ENCODE assay signal across 23 mouse cellular contexts in the genomic region with DNA sequence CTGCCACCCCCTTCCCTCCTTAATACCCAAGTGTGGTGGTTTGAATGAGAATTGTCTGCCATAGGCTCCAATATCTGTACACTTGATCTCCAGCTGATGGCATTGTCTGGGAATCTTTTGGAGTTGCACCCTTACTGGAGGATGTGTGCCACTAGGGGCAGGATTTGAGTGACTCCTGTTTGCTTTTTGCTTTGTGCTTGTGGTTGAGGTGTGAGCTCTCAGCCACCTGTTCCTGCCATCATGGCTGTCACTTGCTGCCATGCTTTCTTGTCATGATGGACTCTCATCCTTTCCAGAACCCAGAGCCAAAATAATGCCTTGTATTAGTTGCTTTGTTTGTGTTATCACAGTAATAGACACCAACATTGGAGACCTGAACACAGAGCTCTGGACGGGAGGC. TPM values are rescaled to one million over a fixed set of nuclear protein-coding genes. Genes with fewer than 3 reads are reported as not detected.
DNase-seq lines count a peak whose midpoint lies in the region; ATAC-seq and TF ChIP-seq lines count a peak whose summit lies in the region.
"Had no signal": no experiment of that assay in that cellular context is flagged by ENCODE, and none has a peak within 500 bp of the region (broad histone marks: within the 10 kb centered on the region; RNA-seq: fewer than 3 reads in every experiment).

No protein-coding gene starts in this region.

- H3K36me3 ChIP-seq in kidney, postnatal 0 days (ENCODE audit: insufficient read depth, low read length) = no peaks in the 10 kb centered on the region
- no peaks in the 10 kb centered on the region for H3K36me3 ChIP-seq in lung, postnatal 0 days (ENCODE audit: insufficient read depth, low read length)
- H3K36me3 ChIP-seq: forebrain, embryonic 10.5 days; hindbrain, embryonic 10.5 days; limb, embryonic 12.5 days; liver, embryonic 13.5 days; midbrain, embryonic 12.5 days; neural tube, embryonic 13.5 days had no signal

- no peak overlapping the region for H3K4me2 ChIP-seq in kidney, postnatal 0 days (ENCODE audit: low read length)
- no peak overlapping the region for H3K4me2 ChIP-seq in lung, postnatal 0 days (replicated peaks; ENCODE audit: low read depth, low read length)
- H3K4me2 ChIP-seq: limb, embryonic 12.5 days; liver, embryonic 13.5 days; midbrain, embryonic 12.5 days; neural tube, embryonic 13.5 days had no signal

- no peak overlapping the region for H3K9ac ChIP-seq in kidney, postnatal 0 days (ENCODE audit: low read depth, low read length)
- H3K9ac ChIP-seq in lung, postnatal 0 days (replicated peaks; ENCODE audit: low read depth) = no peak overlapping the region
- H3K9ac ChIP-seq: forebrain, postnatal 0 days; limb, embryonic 12.5 days; liver, embryonic 13.5 days; midbrain, embryonic 12.5 days; neural tube, embryonic 13.5 days had no signal

- no peaks in the 10 kb centered on the region for H3K27me3 ChIP-seq in cerebellum, adult 2 months (ENCODE audit: control insufficient read depth, insufficient read depth, low read length)
- no peaks in the 10 kb centered on the region for H3K27me3 ChIP-seq in kidney, postnatal 0 days (ENCODE audit: insufficient read depth, low read length)
- no peaks in the 10 kb centered on the region for H3K27me3 ChIP-seq in lung, postnatal 0 days (replicated peaks; ENCODE audit: insufficient read depth, low read length)
- H3K27me3 ChIP-seq: limb, embryonic 12.5 days; liver, embryonic 13.5 days; midbrain, embryonic 12.5 days; neural tube, embryonic 13.5 days had no signal

- no peak for TF ChIP-seq POLR2A in cerebellum, adult 2 months (IDR thresholded peaks at IDR 0.05; ENCODE audit: borderline replicate concordance, insufficient read depth, low read length)
- no peak for TF ChIP-seq POLR2A in brain, embryonic 14.5 days (IDR thresholded peaks at IDR 0.05; ENCODE audit: borderline replicate concordance, extremely low read depth, insufficient read depth, insufficient read length, poor library complexity, severe bottlenecking)

- 0 out of 2 replicates have a peak, but pooled peaks have one; percentile 3 for TF ChIP-seq CTCF in cerebellum, adult 2 months (IDR thresholded peaks at IDR 0.05; ENCODE audit: borderline replicate concordance, insufficient read depth, low read depth, low read length)
- peak; percentile 38; the same call in 1 of the 2 replicates for TF ChIP-seq CTCF in kidney, postnatal 0 days (IDR thresholded peaks at IDR 0.05; ENCODE audit: low read depth)
- TF ChIP-seq CTCF in lung, postnatal 0 days (IDR thresholded peaks at IDR 0.05) = peak; percentile 35
- TF ChIP-seq CTCF in brain, embryonic 14.5 days (IDR thresholded peaks at IDR 0.05; ENCODE audit: borderline replicate concordance, extremely low read depth, insufficient read depth, insufficient read length) = peak; percentile 2; the same call in 1 of the 2 replicates

- H3K4me1 ChIP-seq in cerebellum, adult 2 months (ENCODE audit: control insufficient read depth, insufficient read depth, low read length) = peaks cover 9% of the 10 kb centered on the region
- H3K4me1 ChIP-seq in kidney, postnatal 0 days (replicated peaks; ENCODE audit: insufficient read depth, low read length) = no peaks in the 10 kb centered on the region
- no peaks in the 10 kb centered on the region for H3K4me1 ChIP-seq in lung, postnatal 0 days (ENCODE audit: insufficient read depth, low read depth, low read length)
- H3K4me1 ChIP-seq: hindbrain, embryonic 10.5 days; liver, embryonic 13.5 days; midbrain, embryonic 12.5 days; neural tube, embryonic 13.5 days had no signal

- no peak overlapping the region for H3K27ac ChIP-seq in cerebellum, adult 2 months (ENCODE audit: insufficient read depth, low read length)
- no peak overlapping the region for H3K27ac ChIP-seq in kidney, postnatal 0 days
- H3K27ac ChIP-seq in lung, postnatal 0 days (ENCODE audit: low read length) = no peak overlapping the region
- H3K27ac ChIP-seq: forebrain, embryonic 10.5 days; hindbrain, embryonic 10.5 days; limb, embryonic 12.5 days; liver, embryonic 13.5 days; midbrain, embryonic 12.5 days; neural tube, embryonic 13.5 days had no signal

- H3K9me3 ChIP-seq in kidney, postnatal 0 days (replicated peaks; ENCODE audit: low read length) = no peaks in the 10 kb centered on the region
- H3K9me3 ChIP-seq in lung, postnatal 0 days (ENCODE audit: low read length) = no peaks in the 10 kb centered on the region
- H3K9me3 ChIP-seq: forebrain, embryonic 10.5 days; hindbrain, embryonic 10.5 days; limb, embryonic 12.5 days; liver, embryonic 13.5 days; midbrain, embryonic 12.5 days; neural tube, embryonic 13.5 days had no signal

- TF ChIP-seq EP300 in lung, postnatal 0 days (IDR thresholded peaks at IDR 0.05) = no peak

- DNase-seq in cerebellum, adult 2 months = no peak
- no peak for DNase-seq in cerebellum, postnatal 14 days
- no peak for DNase-seq in kidney, postnatal 0 days (ENCODE audit: low spot score)
- DNase-seq in kidney, postnatal 10 days = no peak
- DNase-seq in lung, postnatal 0 days (ENCODE audit: low spot score) = no peak
- DNase-seq in lung, postnatal 14 days = no peak
- no peak for DNase-seq in brain, embryonic 14.5 days (ENCODE audit: low read depth)
- no peak for DNase-seq in MN1 (ENCODE audit: low spot score)
- DNase-seq: adrenal gland, postnatal 25 days; cerebellum, adult 11 months; cerebellum, postnatal 10 days; forebrain, postnatal 0 days; gastrocnemius, postnatal 25 days; kidney, adult 18-20 months; liver, embryonic 13.5 days; retina, postnatal 1 day; right cerebral cortex, postnatal 25 days; thymus, postnatal 25 days had no signal

- WGBS in cerebellum, adult 2 months = 96% methylated on average over 1 of the region's 1 CpGs
- WGBS in kidney, postnatal 0 days = 66% methylated on average over 1 of the region's 1 CpGs
- 73% methylated on average over 1 of the region's 1 CpGs for WGBS in lung, postnatal 0 days

- no peak for ATAC-seq in kidney, postnatal 0 days (replicated peaks; ENCODE audit: low FRiP score, low read depth)
- ATAC-seq in lung, postnatal 0 days = no peak

- H3K4me3 ChIP-seq in cerebellum, adult 2 months (replicated peaks; ENCODE audit: insufficient read depth, low read depth, low read length) = no peak overlapping the region
- H3K4me3 ChIP-seq in kidney, postnatal 0 days (replicated peaks; ENCODE audit: low read depth, low read length) = no peak overlapping the region
- H3K4me3 ChIP-seq in lung, postnatal 0 days (ENCODE audit: low read depth, low read length) = no peak overlapping the region
- H3K4me3 ChIP-seq: forebrain, embryonic 10.5 days; hindbrain, embryonic 10.5 days; limb, embryonic 12.5 days; liver, embryonic 13.5 days; midbrain, embryonic 12.5 days; neural tube, embryonic 13.5 days had no signal

RNA-seq across cellular contexts. Expression of a gene that starts 14.2 kb away (rescaled TPM):
- polyA plus RNA-seq in cerebellum, adult 2 months (2012; rRNA removed) = 11.1 and 11.3 TPM in 2 replicates
- 20.0 and 20.4 TPM in 2 replicates for polyA plus RNA-seq in kidney, postnatal 0 days (2015; fragmentation: Nextera tagmentation; extraction: Ambion mirVana)
- 3.2 and 3.4 TPM in 2 replicates for polyA plus RNA-seq in lung, postnatal 0 days (2015; fragmentation: Nextera tagmentation; extraction: Ambion mirVana)
- polyA plus RNA-seq in brain, embryonic 14.5 days (2012; rRNA removed) = 32.5 and 38.7 TPM in 2 replicates
